Mouse (Mus musculus) intestine, embryonic 15.5 days (tissue): ENCODE results near the gene Ppa2. TPM values are rescaled to one million over a fixed set of nuclear protein-coding genes. Genes with fewer than 3 reads are reported as not detected.

Experiments
- ATAC-seq: fragments of 200-750 bp; cut with Nextera tagmentation; 2 replicates; pipeline ENCODE4 v1.8.0; 2017; ENCODE audit warnings: moderate TSS enrichment, moderate library complexity
- H3K27ac ChIP-seq: fragments of 300-500 bp; sonication (generic); 2 replicates; pipeline ENCODE4 v1.5.1; 2015; ENCODE audit warnings: mild to moderate bottlenecking, inconsistent platforms
- H3K27me3 ChIP-seq: fragments of 300-500 bp; sonication (generic); replicated peaks from 2 replicates; pipeline ENCODE4 v1.6.1; 2015; ENCODE audit warnings: inconsistent platforms
- H3K36me3 ChIP-seq: fragments of 300-500 bp; sonication (generic); 2 replicates; pipeline ENCODE4 v1.6.1; 2015; ENCODE audit warnings: inconsistent platforms
- H3K4me1 ChIP-seq: fragments of 300-500 bp; sonication (generic); replicated peaks from 2 replicates; pipeline ENCODE4 v1.6.1; 2015; ENCODE audit warnings: inconsistent platforms
- H3K4me2 ChIP-seq: fragments of 300-500 bp; sonication (generic); replicated peaks from 2 replicates; pipeline ENCODE4 v1.6.1; 2015; ENCODE audit warnings: mild to moderate bottlenecking, inconsistent platforms
- H3K4me3 ChIP-seq: fragments of 300-500 bp; sonication (generic); replicated peaks from 2 replicates; pipeline ENCODE4 v1.5.1; 2015; ENCODE audit warnings: inconsistent platforms
- H3K9ac ChIP-seq: fragments of 300-500 bp; sonication (generic); 2 replicates; pipeline ENCODE4 v1.6.1; 2015; ENCODE audit warnings: inconsistent platforms
- H3K9me3 ChIP-seq: fragments of 300-500 bp; sonication (generic); 2 replicates; pipeline ENCODE4 v1.6.1; 2016; ENCODE audit warnings: inconsistent platforms
- WGBS: fragments of 180-500 bp; shearing (Covaris S2); methylation state at CpG from one replicate; pipeline ENCODE4 v1.1.7; 2015; 5-methylcytosine and 5-hydroxymethylcytosine counted together
- polyA plus RNA-seq: library from polyadenylated mRNA; unstranded; fragments of >200 nt; fragmentation: Nextera tagmentation; extraction: Ambion mirVana; gene quantifications from 2 replicates; pipeline ENCODE4 v1.2.1, GENCODE M21; 2015

The Ppa2 gene
- polyA plus RNA-seq, 1 experiment from 2014 or later: 135 TPM

DNA sequence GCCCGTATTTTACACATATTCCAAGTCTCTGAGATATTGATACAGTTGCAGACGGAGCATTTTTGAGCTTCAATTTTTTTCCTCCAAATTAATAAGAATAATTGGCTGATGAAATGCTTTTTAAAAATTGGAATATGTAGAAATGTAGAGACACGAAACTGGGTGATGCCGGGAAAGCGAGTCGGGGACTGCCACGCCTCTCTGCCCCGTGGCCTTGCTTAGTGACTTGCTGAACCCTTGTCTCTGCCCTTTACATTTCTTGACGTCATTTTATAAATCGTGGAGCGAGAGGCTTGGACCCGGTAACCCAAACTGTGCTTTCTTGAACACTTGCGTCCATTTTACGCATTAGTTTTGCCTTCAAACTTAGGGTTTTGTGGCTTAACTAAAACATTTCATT is 5.1 kb downstream of the Ppa2 start:
- no peak for ATAC-seq
- Histone ChIP-seq H3K36me3 (no peaks in the 10 kb centered on the region), H3K27ac (no peak overlapping the region), H3K4me2 (no peak overlapping the region), H3K27me3 (no peaks in the 10 kb centered on the region), H3K4me3 (no peak overlapping the region), H3K4me1 (peaks cover 11% of the 10 kb centered on the region; the same call in 1 of the 2 replicates), H3K9ac (no peak overlapping the region), H3K9me3 (no peaks in the 10 kb centered on the region)
- WGBS: 96% methylated on average over 14 of the region's 14 CpGs

- Histone ChIP-seq H3K4me2 (no peak overlapping the region), H3K4me3 (no peak overlapping the region), H3K4me1 (peaks cover 11% of the 10 kb centered on the region; the same call in 1 of the 2 replicates), H3K36me3 (no peaks in the 10 kb centered on the region), H3K27ac (no peak overlapping the region), H3K9ac (no peak overlapping the region), H3K9me3 (no peaks in the 10 kb centered on the region), H3K27me3 (no peaks in the 10 kb centered on the region)
- ATAC-seq: no peak
- WGBS: 90% methylated on average over 8 of the region's 8 CpGs
Measured at GRCm38 (mm10) chr3:133315647-133316046, 5.7 kb downstream of the Ppa2 start.

DNA sequence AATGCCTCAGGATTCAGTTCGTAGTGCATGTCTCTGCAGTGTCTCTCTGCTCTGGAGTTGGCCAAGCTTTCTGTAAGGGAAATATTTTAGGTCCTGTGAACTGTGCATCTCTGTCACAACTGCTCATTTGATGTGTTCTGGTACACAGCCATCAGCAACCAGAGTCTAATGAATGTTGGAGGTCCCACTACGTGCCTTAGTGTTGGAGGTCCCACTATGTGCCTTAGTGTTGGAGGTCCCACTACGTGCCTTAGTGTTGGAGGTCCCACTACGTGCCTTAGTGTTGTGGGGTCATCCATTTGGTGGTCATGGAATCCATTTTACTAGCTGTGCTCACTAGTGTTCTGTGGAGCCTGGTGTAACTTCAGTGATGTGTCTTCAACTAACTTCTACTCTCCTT is 7.9 kb downstream of the Ppa2 start:
- H3K4me3 ChIP-seq: no peak overlapping the region
- H3K4me1 ChIP-seq: no peaks in the 10 kb centered on the region; the same call in 1 of the 2 replicates
- no peak overlapping the region for H3K9ac ChIP-seq
- no peaks in the 10 kb centered on the region for H3K9me3 ChIP-seq
- H3K27me3 ChIP-seq: no peaks in the 10 kb centered on the region
- no peak overlapping the region for H3K27ac ChIP-seq
- ATAC-seq: no peak
- no peak overlapping the region for H3K4me2 ChIP-seq
- H3K36me3 ChIP-seq: no peaks in the 10 kb centered on the region
- WGBS: 92% methylated on average over 4 of the region's 4 CpGs

- H3K4me2 ChIP-seq: no peak overlapping the region
- no peak overlapping the region for H3K9ac ChIP-seq
- no peak for ATAC-seq
- no peaks in the 10 kb centered on the region for H3K36me3 ChIP-seq
- H3K27me3 ChIP-seq: no peaks in the 10 kb centered on the region
- no peak overlapping the region for H3K27ac ChIP-seq
- no peaks in the 10 kb centered on the region; the same call in 1 of the 2 replicates for H3K4me1 ChIP-seq
- H3K9me3 ChIP-seq: no peaks in the 10 kb centered on the region
- WGBS: 52% methylated on average over 15 of the region's 15 CpGs
- H3K4me3 ChIP-seq: no peak overlapping the region
Measured at GRCm38 (mm10) chr3:133318596-133318995, 8.7 kb downstream of the Ppa2 start.

DNA sequence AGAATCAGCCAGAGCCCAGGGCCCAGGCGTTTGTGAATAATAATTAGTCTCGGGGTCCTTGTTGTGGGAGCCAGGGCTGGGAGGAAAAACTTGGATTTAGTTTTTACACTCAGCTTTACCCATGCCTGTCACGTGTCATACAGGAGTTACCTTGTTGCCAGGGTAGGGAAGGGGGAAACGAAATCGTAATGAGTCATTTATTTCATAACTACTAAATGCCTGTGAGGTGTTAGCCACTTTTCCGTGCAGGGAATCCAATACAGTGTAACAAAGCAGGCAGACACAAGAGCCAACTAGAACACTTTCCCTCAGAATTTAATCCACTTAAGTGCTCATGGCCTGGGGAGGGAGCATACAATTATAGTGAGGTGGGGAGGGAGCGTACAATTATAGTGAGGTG is 9.9 kb downstream of the Ppa2 start:
- H3K36me3 ChIP-seq: no peaks in the 10 kb centered on the region

DNA sequence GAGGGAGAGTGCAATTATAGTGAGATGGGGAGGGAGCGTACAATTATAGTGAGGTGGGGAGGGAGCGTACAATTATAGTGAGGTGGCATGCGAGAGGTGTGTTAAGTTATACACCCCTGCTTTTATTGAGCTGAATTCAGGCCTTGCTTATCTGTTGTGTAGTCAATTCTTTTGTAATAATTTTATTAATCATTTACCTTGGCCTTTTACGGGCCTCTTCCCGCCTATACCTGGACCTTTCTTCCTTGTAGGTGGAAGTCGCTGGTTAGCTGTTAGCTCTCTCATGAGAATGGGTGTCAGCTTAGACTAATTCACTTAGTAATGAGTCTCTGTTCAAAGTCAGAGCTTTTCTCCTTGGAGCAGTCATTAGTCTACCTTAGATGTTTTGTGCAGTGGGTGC is 10.4 kb downstream of the Ppa2 start:
- Histone ChIP-seq H3K4me2 (no peak overlapping the region), H3K27me3 (no peaks in the 10 kb centered on the region), H3K9ac (no peak overlapping the region), H3K36me3 (no peaks in the 10 kb centered on the region), H3K4me1 (no peaks in the 10 kb centered on the region), H3K27ac (no peak overlapping the region), H3K4me3 (no peak overlapping the region), H3K9me3 (no peaks in the 10 kb centered on the region)
- WGBS: 74% methylated on average over 6 of the region's 6 CpGs
- ATAC-seq: peak; percentile 86

More for the DNA sequence above, 9.9 kb downstream of the Ppa2 start:
- Histone ChIP-seq H3K9me3 (no peaks in the 10 kb centered on the region), H3K4me2 (no peak overlapping the region), H3K27ac (no peak overlapping the region), H3K4me1 (no peaks in the 10 kb centered on the region), H3K4me3 (no peak overlapping the region), H3K9ac (no peak overlapping the region), H3K27me3 (no peaks in the 10 kb centered on the region)
- WGBS: 87% methylated on average over 7 of the region's 7 CpGs
- no peak for ATAC-seq

GRCm38 (mm10) chr3:133321928-133322327 is 12.0 kb downstream of the Ppa2 start:
- H3K4me3 ChIP-seq: no peak overlapping the region
- WGBS: 95% methylated on average over 10 of the region's 10 CpGs
- no peaks in the 10 kb centered on the region for H3K9me3 ChIP-seq
- H3K36me3 ChIP-seq: no peaks in the 10 kb centered on the region
- H3K27ac ChIP-seq: no peak overlapping the region
- no peak for ATAC-seq
- no peak overlapping the region for H3K4me2 ChIP-seq
- H3K27me3 ChIP-seq: no peaks in the 10 kb centered on the region
- H3K4me1 ChIP-seq: no peaks in the 10 kb centered on the region
- no peak overlapping the region for H3K9ac ChIP-seq

- Histone ChIP-seq H3K4me1 (no peaks in the 10 kb centered on the region), H3K4me3 (no peak overlapping the region), H3K4me2 (no peak overlapping the region), H3K27ac (no peak overlapping the region), H3K9ac (no peak overlapping the region), H3K36me3 (no peaks in the 10 kb centered on the region), H3K9me3 (no peaks in the 10 kb centered on the region), H3K27me3 (no peaks in the 10 kb centered on the region)
- WGBS: 68% methylated on average over 4 of the region's 4 CpGs
- no peak for ATAC-seq
Measured at GRCm38 (mm10) chr3:133322552-133322951, 12.6 kb downstream of the Ppa2 start.

DNA sequence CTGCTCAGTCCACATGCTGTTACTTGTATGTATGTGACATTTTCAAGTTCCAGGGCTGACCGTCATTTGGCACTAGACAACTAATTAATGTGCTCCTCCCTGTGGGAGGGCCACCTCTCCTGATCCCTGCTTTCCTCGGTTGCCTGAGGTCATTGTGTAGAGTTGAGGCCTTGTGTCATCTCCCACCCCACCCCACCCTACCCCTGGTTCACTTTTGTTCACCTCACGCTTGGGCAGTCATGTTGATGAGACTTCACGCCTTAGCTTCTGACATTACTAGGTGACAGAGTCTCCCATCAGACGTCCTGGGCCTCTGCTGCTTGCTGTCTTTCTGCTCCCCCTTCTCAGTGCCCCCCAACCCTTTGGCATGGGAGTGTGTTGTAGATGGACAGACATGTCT is 15.2 kb downstream of the Ppa2 start:
- no peaks in the 10 kb centered on the region for H3K27me3 ChIP-seq
- 78% methylated on average over 5 of the region's 5 CpGs for WGBS
- no peak overlapping the region for H3K4me3 ChIP-seq
- no peak overlapping the region for H3K4me2 ChIP-seq
- no peaks in the 10 kb centered on the region for H3K4me1 ChIP-seq
- H3K9me3 ChIP-seq: no peaks in the 10 kb centered on the region
- no peak overlapping the region for H3K27ac ChIP-seq
- no peak overlapping the region for H3K9ac ChIP-seq
- ATAC-seq: no peak
- no peaks in the 10 kb centered on the region for H3K36me3 ChIP-seq

GRCm38 (mm10) chr3:133328551-133328950 is 18.6 kb downstream of the Ppa2 start:
- H3K4me1 ChIP-seq: 0 out of 2 replicates have a peak, but pooled peaks cover 4% of the 10 kb centered on the region
- H3K36me3 ChIP-seq: no peaks in the 10 kb centered on the region
- 91% methylated on average over 13 of the region's 13 CpGs for WGBS
- no peaks in the 10 kb centered on the region for H3K27me3 ChIP-seq
- H3K9ac ChIP-seq: no peak overlapping the region
- H3K4me3 ChIP-seq: no peak overlapping the region
- no peak overlapping the region for H3K27ac ChIP-seq
- no peak for ATAC-seq
- H3K9me3 ChIP-seq: no peaks in the 10 kb centered on the region
- no peak overlapping the region for H3K4me2 ChIP-seq

GRCm38 (mm10) chr3:133329406-133329805 is 19.5 kb downstream of the Ppa2 start:
- Histone ChIP-seq H3K9ac (no peak overlapping the region), H3K4me1 (0 out of 2 replicates have a peak, but pooled peaks cover 9% of the 10 kb centered on the region), H3K27me3 (no peaks in the 10 kb centered on the region), H3K36me3 (no peaks in the 10 kb centered on the region), H3K27ac (no peak overlapping the region), H3K9me3 (no peaks in the 10 kb centered on the region), H3K4me3 (no peak overlapping the region), H3K4me2 (no peak overlapping the region)
- ATAC-seq: no peak
- 89% methylated on average over 2 of the region's 2 CpGs for WGBS

- ATAC-seq: no peak
- H3K27ac ChIP-seq: no peak overlapping the region
- no peaks in the 10 kb centered on the region for H3K36me3 ChIP-seq
- no peaks in the 10 kb centered on the region for H3K27me3 ChIP-seq
- WGBS: 45% methylated on average over 15 of the region's 15 CpGs
- no peak overlapping the region for H3K4me2 ChIP-seq
- no peak overlapping the region for H3K4me3 ChIP-seq
- 0 out of 2 replicates have a peak, but pooled peaks cover 9% of the 10 kb centered on the region for H3K4me1 ChIP-seq
- no peak overlapping the region for H3K9ac ChIP-seq
- no peaks in the 10 kb centered on the region for H3K9me3 ChIP-seq
Measured at GRCm38 (mm10) chr3:133331184-133331866, 21.4 kb downstream of the Ppa2 start.

GRCm38 (mm10) chr3:133332280-133332679 is 22.4 kb downstream of the Ppa2 start:
- 0 out of 2 replicates have a peak, but pooled peaks cover 9% of the 10 kb centered on the region for H3K4me1 ChIP-seq
- no peak overlapping the region for H3K27ac ChIP-seq
- ATAC-seq: no peak
- H3K4me2 ChIP-seq: no peak overlapping the region
- no peaks in the 10 kb centered on the region for H3K9me3 ChIP-seq
- H3K4me3 ChIP-seq: no peak overlapping the region
- H3K9ac ChIP-seq: no peak overlapping the region
- no peaks in the 10 kb centered on the region for H3K27me3 ChIP-seq
- H3K36me3 ChIP-seq: no peaks in the 10 kb centered on the region
- 78% methylated on average over 5 of the region's 5 CpGs for WGBS
